Mouse (Mus musculus) brain, embryonic 14.5 days (tissue): Measurements from ENCODE around the gene Il4i1.

ENCODE experiments used
- CTCF ChIP-seq: fragments of 200-500 bp; IDR thresholded peaks from 2 replicates; pipeline ENCODE4 v1.5.1; 2012; ENCODE audit warnings: inconsistent platforms, mild to moderate bottlenecking, moderate library complexity, borderline replicate concordance; ENCODE audit not compliant: insufficient read depth, insufficient read length; ENCODE audit errors: extremely low read depth
- POLR2A ChIP-seq: fragments of 200-500 bp; IDR thresholded peaks from 2 replicates; pipeline ENCODE4 v1.6.1; 2012; ENCODE audit warnings: mild to moderate bottlenecking, inconsistent platforms, borderline replicate concordance; ENCODE audit not compliant: poor library complexity, insufficient read depth, insufficient read length, severe bottlenecking; ENCODE audit errors: extremely low read depth

- TF ChIP-seq CTCF = peak; percentile 84; the same call in 1 of the 2 replicates
- no peak for TF ChIP-seq POLR2A
Measured at GRCm38 (mm10) chr7:44824872-44825271, 8.7 kb downstream of the Il4i1 start.
